Mouse (Mus musculus): ENCODE data around the gene Tbc1d8.

- peak; percentile 51 for TF ChIP-seq CTCF (IDR thresholded peaks at IDR 0.05; ENCODE audit: insufficient read depth, low read length)
- TF ChIP-seq POLR2A (IDR thresholded peaks at IDR 0.05; ENCODE audit: borderline replicate concordance, extremely low read depth, low read depth, low read length): no peak
Observed at GRCm38 (mm10) chr1:39522519-39522918, 44.0 kb upstream of the Tbc1d8 start.

Measured in lung, adult 2 months (tissue).